Mouse (Mus musculus) kidney, adult 2 months (tissue): ENCODE data around the gene Slc6a9.

ENCODE experiments used
- CTCF ChIP-seq: fragments of 200-500 bp; conservative IDR thresholded peaks from 2 replicates; pipeline ENCODE4 v1.5.1; 2011; ENCODE audit warnings: low read depth, mild to moderate bottlenecking, control low read depth, low read length, moderate library complexity, mixed read lengths; ENCODE audit not compliant: insufficient read depth, insufficient read length
- POLR2A ChIP-seq: fragments of 200-500 bp; IDR thresholded peaks from one replicate; pipeline ENCODE4 v1.6.1; 2011; ENCODE audit warnings: low read depth, low read length, control low read depth

- TF ChIP-seq CTCF (no peak), POLR2A (no peak)
Observed at GRCm38 (mm10) chr4:117852152-117852868, 18.0 kb downstream of the Slc6a9 start.
